Mouse (Mus musculus): ENCODE data around the gene Uqcr10. TPM values are rescaled to one million over a fixed set of nuclear protein-coding genes. Genes with fewer than 3 reads are reported as not detected.

Gene Uqcr10
- total RNA-seq, 2 experiments from 2014 or later = 1,571 to 1,600 TPM

GRCm38 (mm10) chr11:4678700-4679440 lies 25.3 kb downstream of the Uqcr10 start:
- no peak for DNase-seq
- intact Hi-C loops (cut with DNase I) = no loop called here

- DNase-seq = no peak
- intact Hi-C loops (cut with DNase I) = no loop called here
Measured at GRCm38 (mm10) chr11:4677250-4677872, 26.8 kb downstream of the Uqcr10 start.

GRCm38 (mm10) chr11:4675693-4676092 lies 28.4 kb downstream of the Uqcr10 start:
- DNase-seq = no peak
- intact Hi-C loops (cut with DNase I) = no loop called here

DNA sequence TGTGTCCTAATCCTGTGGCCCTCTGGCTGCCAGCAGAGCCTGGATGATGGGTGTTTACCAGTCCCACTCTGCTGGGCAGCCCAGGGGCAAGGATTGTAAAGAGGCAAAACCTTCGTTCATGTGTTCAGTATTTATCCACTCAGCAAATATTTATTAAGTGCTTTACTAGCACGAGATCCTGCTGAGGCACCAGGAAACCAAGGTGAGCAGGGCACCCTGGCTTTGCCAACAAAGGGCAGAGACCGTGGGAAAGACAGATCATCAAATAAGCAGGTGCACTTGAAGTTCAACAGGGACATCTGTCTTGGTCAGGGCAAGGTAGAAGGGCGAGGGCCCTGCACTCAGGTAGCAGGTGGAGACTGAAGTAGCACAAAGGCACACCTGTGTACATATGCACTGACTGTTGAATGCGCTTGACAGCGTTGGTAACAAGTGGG lies 29.0 kb downstream of the Uqcr10 start:
- no peak for DNase-seq
- intact Hi-C loops (cut with DNase I) = no loop called here

- intact Hi-C loops (cut with DNase I) = no loop called here
Measured at GRCm38 (mm10) chr11:4674593-4674992, 29.5 kb downstream of the Uqcr10 start.

GRCm38 (mm10) chr11:4671736-4672135 lies 32.4 kb downstream of the Uqcr10 start:
- DNase-seq = no peak
- intact Hi-C loops (cut with DNase I) = no loop called here

More at GRCm38 (mm10) chr11:4674593-4674992, 29.5 kb downstream of the Uqcr10 start:
- DNase-seq = no peak

DNA sequence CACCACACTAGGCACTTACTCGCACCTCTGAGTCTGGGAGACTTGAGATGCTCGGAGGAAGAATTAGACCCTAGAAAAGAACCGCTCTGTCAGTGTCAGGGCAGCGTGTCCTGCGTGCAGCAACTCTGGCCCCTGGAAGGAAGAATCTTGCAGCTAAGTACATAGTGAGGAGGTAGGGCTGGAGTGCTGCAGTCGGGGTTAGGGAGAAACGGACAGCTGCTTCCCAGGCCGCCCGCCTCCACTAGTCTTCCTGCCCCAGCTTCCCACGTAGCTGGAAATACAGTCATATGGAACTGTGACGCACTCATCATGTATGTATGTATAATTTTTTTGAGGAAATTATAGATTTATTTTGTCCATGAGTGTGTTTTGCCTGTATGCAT lies 41.7 kb downstream of the Uqcr10 start:
- intact Hi-C loops (cut with DNase I) = no loop called here
- no peak for DNase-seq

DNA sequence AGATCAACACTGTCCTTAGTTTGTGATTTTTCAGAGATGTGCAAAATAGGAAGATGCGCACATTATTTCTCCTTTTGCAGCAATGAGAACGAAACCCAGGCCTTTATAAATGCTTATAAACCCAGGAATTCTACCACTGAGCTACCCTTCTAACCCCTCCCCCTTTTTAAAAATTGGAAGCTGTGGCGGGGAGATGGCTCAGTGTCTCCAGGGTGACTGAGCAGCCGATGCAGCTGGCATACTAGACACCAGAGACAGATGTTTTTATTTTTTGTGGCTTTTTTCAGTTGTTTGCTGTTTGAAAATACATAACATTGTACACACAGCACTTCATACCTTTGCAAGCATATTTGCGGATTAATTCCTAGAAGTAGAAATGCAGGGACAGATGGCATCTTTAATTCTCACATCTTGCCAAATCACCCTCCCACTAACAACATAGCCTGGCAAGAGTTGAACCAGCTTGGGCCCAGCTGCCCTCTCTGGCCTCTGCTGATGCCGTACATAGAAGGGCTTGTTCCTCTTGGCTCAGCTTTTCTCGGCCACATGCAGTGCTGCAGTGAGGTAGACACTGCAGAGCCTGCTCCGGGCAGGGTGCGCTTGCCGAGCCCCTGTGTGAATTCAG lies 42.2 kb downstream of the Uqcr10 start:
- intact Hi-C loops (cut with DNase I) = no loop called here
- no peak for DNase-seq

- no peak for DNase-seq
- intact Hi-C loops (cut with DNase I) = no loop called here
Measured at GRCm38 (mm10) chr11:4661324-4661723, 42.8 kb downstream of the Uqcr10 start.

DNA sequence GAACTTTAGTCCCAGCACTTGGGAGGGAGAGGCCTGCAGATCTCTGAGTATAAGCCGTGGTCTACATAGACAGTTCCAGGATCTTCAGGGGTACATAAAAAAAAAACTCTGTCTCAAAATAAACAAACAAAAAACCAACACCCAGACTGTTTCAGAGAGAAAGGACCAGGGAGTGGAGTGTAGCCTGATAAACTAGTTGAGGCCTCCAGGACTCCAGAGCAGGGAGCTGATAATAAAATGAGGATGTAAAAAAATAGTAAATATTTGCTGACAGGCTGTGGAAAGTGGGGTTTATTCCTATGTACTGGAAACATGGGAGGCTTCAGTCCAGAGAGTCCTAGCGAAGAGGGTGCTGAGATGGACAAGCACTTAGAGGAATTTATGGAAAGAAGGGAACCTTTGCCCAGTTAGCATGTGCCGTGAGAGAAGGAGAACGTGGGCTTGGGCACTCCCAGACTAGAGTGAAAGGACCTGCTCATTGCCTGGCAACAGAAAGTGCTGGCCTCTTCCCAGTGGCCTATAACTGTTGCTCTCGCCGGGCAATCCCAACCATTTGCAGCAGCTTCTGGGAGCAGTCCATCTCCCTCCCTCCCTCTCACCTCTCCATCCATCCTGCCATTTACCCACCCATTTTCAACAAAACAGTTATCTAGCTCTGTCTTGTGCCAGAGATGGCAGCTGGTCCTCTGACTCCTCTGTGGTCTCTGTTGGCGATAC lies 43.7 kb downstream of the Uqcr10 start:
- no peak for DNase-seq
- intact Hi-C loops (cut with DNase I) = no loop called here

DNA sequence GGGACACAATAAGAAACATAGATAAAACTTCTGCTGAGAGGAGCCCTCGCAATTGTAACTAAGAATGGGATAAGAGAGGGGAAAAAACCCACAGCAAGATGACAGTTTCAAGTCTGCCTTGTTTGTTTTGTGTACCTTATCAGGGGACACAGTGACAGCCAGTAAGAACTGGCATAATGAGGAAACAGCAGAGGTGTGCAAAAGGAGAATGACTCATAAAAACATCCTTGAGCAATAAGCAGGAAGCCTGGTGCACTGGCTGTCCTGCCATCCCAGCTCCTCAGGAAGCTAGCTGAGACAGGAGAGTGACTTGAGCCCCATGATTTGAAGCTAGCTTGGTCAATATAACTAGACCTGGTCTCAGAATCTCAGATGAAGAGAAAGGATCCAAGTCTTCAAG lies 44.3 kb downstream of the Uqcr10 start:
- intact Hi-C loops (cut with DNase I) = no loop called here

More for the DNA sequence above, 44.3 kb downstream of the Uqcr10 start:
- no peak for DNase-seq

Other genes with a start within 250 kb of the Uqcr10 start
- 10 to 100 TPM; 50.4 to 54.4 TPM for gene Mtmr3, start 109.5 kb downstream of the Uqcr10 start, total RNA-seq (2021)
- not detected for gene Gm11032, start 84.3 kb downstream of the Uqcr10 start, total RNA-seq (2021)
- 10 to 100 TPM; 14.9 to 15.3 TPM for gene Ascc2, start 66.6 kb downstream of the Uqcr10 start, total RNA-seq (2021)
- gene Zmat5, start 336 bp upstream of the Uqcr10 start, total RNA-seq (2021) = 10 to 100 TPM; 24.5 to 24.9 TPM
- not detected for gene Cabp7, start 42.4 kb upstream of the Uqcr10 start, total RNA-seq (2021)
- gene Nf2, start 145.2 kb upstream of the Uqcr10 start, total RNA-seq (2021) = 10 to 100 TPM; 80.0 to 80.1 TPM
- under 1 TPM; 0.43 to 0.69 TPM for gene Nipsnap1, start 169.6 kb upstream of the Uqcr10 start, total RNA-seq (2021)
- gene Thoc5, start 191.0 kb upstream of the Uqcr10 start, total RNA-seq (2021) = 10 to 100 TPM; 16.0 to 17.1 TPM
- gene Nefh, start 243.7 kb upstream of the Uqcr10 start, total RNA-seq (2021) = not detected

Measured in heart, postnatal 36 days (tissue).